ENCODE assay signal across 22 mouse cellular contexts in genomic region chr2:169272018-169272417, GRCm38 (mm10).
A peak's percentile ranks its signal among the peaks of the same experiment; 100 is the strongest.
DNase-seq lines count a peak whose midpoint lies in the region; ATAC-seq and TF ChIP-seq lines count a peak whose summit lies in the region.
"Had no signal": no experiment of that assay in that cellular context is flagged by ENCODE, and none has a peak within 500 bp of the region (broad histone marks: within the 10 kb centered on the region; RNA-seq: fewer than 3 reads in every experiment).

No protein-coding gene starts in this region.

- peak; percentile 41; the same call in 1 of the 2 replicates for TF ChIP-seq CTCF in lung, embryonic 14.5 days (IDR thresholded peaks at IDR 0.05; ENCODE audit: low read depth)
- peak; percentile 59 for TF ChIP-seq CTCF in hindbrain, postnatal 0 days (IDR thresholded peaks at IDR 0.05; ENCODE audit: low read depth)

- no peak overlapping the region for H3K4me3 ChIP-seq in hindbrain, embryonic 10.5 days
- H3K4me3 ChIP-seq in hindbrain, embryonic 14.5 days (replicated peaks; ENCODE audit: low read length), result no peak overlapping the region
- no peak overlapping the region for H3K4me3 ChIP-seq in lung, embryonic 14.5 days (ENCODE audit: low read depth, low read length)
- H3K4me3 ChIP-seq in hindbrain, postnatal 0 days (ENCODE audit: low read length), result no peak overlapping the region
- no peak overlapping the region for H3K4me3 ChIP-seq in midbrain, embryonic 16.5 days (ENCODE audit: low read depth, low read length)
- H3K4me3 ChIP-seq: heart, adult 2 months; heart, embryonic 15.5 days; left cerebral cortex, adult 2 months; liver, embryonic 12.5 days; lung, embryonic 15.5 days; myocyte had no signal

- H3K36me3 ChIP-seq in hindbrain, embryonic 10.5 days, result no peaks in the 10 kb centered on the region
- H3K36me3 ChIP-seq in hindbrain, embryonic 14.5 days (replicated peaks; ENCODE audit: control insufficient read depth, insufficient read depth), result no peaks in the 10 kb centered on the region
- H3K36me3 ChIP-seq in lung, embryonic 14.5 days (ENCODE audit: insufficient read depth), result no peaks in the 10 kb centered on the region
- H3K36me3 ChIP-seq in hindbrain, postnatal 0 days (ENCODE audit: insufficient read depth, low read length), result no peaks in the 10 kb centered on the region
- no peaks in the 10 kb centered on the region for H3K36me3 ChIP-seq in midbrain, embryonic 16.5 days (ENCODE audit: control insufficient read depth, insufficient read depth, low read length)
- H3K36me3 ChIP-seq: heart, embryonic 15.5 days; liver, embryonic 12.5 days; lung, embryonic 15.5 days had no signal

- 45% methylated on average over 4 of the region's 4 CpGs for WGBS in hindbrain, embryonic 10.5 days
- 31% methylated on average over 4 of the region's 4 CpGs for WGBS in hindbrain, embryonic 14.5 days
- WGBS in lung, embryonic 14.5 days, result 21% methylated on average over 4 of the region's 4 CpGs
- WGBS in hindbrain, postnatal 0 days, result 35% methylated on average over 4 of the region's 4 CpGs
- 18% methylated on average over 4 of the region's 4 CpGs for WGBS in midbrain, embryonic 16.5 days

- H3K9ac ChIP-seq in hindbrain, embryonic 14.5 days, result no peak overlapping the region
- H3K9ac ChIP-seq in lung, embryonic 14.5 days, result no peak overlapping the region
- H3K9ac ChIP-seq in hindbrain, postnatal 0 days (replicated peaks; ENCODE audit: low read length), result no peak overlapping the region
- no peak overlapping the region for H3K9ac ChIP-seq in midbrain, embryonic 16.5 days (ENCODE audit: low read depth, low read length)
- H3K9ac ChIP-seq: heart, embryonic 15.5 days; liver, embryonic 12.5 days; lung, embryonic 15.5 days had no signal

- no peak for ATAC-seq in hindbrain, embryonic 14.5 days (ENCODE audit: low FRiP score)
- ATAC-seq in lung, embryonic 14.5 days (ENCODE audit: insufficient read depth), result no peak
- no peak for ATAC-seq in hindbrain, postnatal 0 days
- peak; percentile 51; the same call in 1 of the 2 replicates for ATAC-seq in midbrain, embryonic 16.5 days
- ATAC-seq: liver, embryonic 12.5 days; Patski had no signal

- no peaks in the 10 kb centered on the region for H3K27me3 ChIP-seq in hindbrain, embryonic 10.5 days (ENCODE audit: insufficient read depth, poor library complexity, severe bottlenecking)
- no peaks in the 10 kb centered on the region for H3K27me3 ChIP-seq in hindbrain, embryonic 14.5 days (ENCODE audit: control insufficient read depth, insufficient read depth, low read length)
- no peaks in the 10 kb centered on the region for H3K27me3 ChIP-seq in lung, embryonic 14.5 days (ENCODE audit: insufficient read depth, low read length)
- no peaks in the 10 kb centered on the region for H3K27me3 ChIP-seq in hindbrain, postnatal 0 days (ENCODE audit: insufficient read depth, low read length)
- no peaks in the 10 kb centered on the region for H3K27me3 ChIP-seq in midbrain, embryonic 16.5 days (ENCODE audit: control insufficient read depth, insufficient read depth, low read depth, low read length)
- H3K27me3 ChIP-seq: heart, embryonic 15.5 days; liver, embryonic 12.5 days; lung, embryonic 15.5 days had no signal

- peaks cover 24% of the 10 kb centered on the region for H3K4me1 ChIP-seq in hindbrain, embryonic 10.5 days (replicated peaks)
- H3K4me1 ChIP-seq in hindbrain, embryonic 14.5 days (replicated peaks; ENCODE audit: control insufficient read depth, insufficient read depth, low read length), result 0 out of 2 replicates have a peak, but pooled peaks cover 8% of the 10 kb centered on the region
- H3K4me1 ChIP-seq in lung, embryonic 14.5 days (ENCODE audit: insufficient read depth), result no peaks in the 10 kb centered on the region
- H3K4me1 ChIP-seq in hindbrain, postnatal 0 days (ENCODE audit: insufficient read depth, low read length), result no peaks in the 10 kb centered on the region; the same call in 1 of the 2 replicates
- H3K4me1 ChIP-seq in midbrain, embryonic 16.5 days (ENCODE audit: control insufficient read depth, insufficient read depth, low read length), result peaks cover 10% of the 10 kb centered on the region
- H3K4me1 ChIP-seq: heart, embryonic 15.5 days; liver, embryonic 12.5 days; lung, embryonic 15.5 days had no signal

- no peak overlapping the region for H3K4me2 ChIP-seq in hindbrain, embryonic 14.5 days (replicated peaks)
- no peak overlapping the region for H3K4me2 ChIP-seq in lung, embryonic 14.5 days
- no peak overlapping the region for H3K4me2 ChIP-seq in hindbrain, postnatal 0 days (ENCODE audit: low read depth, low read length)
- no peak overlapping the region for H3K4me2 ChIP-seq in midbrain, embryonic 16.5 days (ENCODE audit: low read length)
- H3K4me2 ChIP-seq: heart, embryonic 15.5 days; liver, embryonic 12.5 days; lung, embryonic 15.5 days had no signal

- no peaks in the 10 kb centered on the region for H3K9me3 ChIP-seq in hindbrain, embryonic 10.5 days
- no peaks in the 10 kb centered on the region for H3K9me3 ChIP-seq in hindbrain, embryonic 14.5 days (ENCODE audit: control insufficient read depth, low read length)
- no peaks in the 10 kb centered on the region for H3K9me3 ChIP-seq in lung, embryonic 14.5 days (ENCODE audit: low read depth, low read length)
- no peaks in the 10 kb centered on the region for H3K9me3 ChIP-seq in hindbrain, postnatal 0 days (ENCODE audit: low read length)
- no peaks in the 10 kb centered on the region for H3K9me3 ChIP-seq in midbrain, embryonic 16.5 days (replicated peaks; ENCODE audit: control insufficient read depth, low read length, poor library complexity, severe bottlenecking)
- H3K9me3 ChIP-seq: heart, embryonic 15.5 days; liver, embryonic 12.5 days; lung, embryonic 15.5 days had no signal

- no peak for DNase-seq in hindbrain, embryonic 10.5 days (ENCODE audit: low spot score)
- no peak for DNase-seq in hindbrain, embryonic 14.5 days (ENCODE audit: low spot score)
- no peak for DNase-seq in lung, embryonic 14.5 days
- no peak for DNase-seq in lung, postnatal 4 days
- peak; percentile 23 for DNase-seq in hindbrain, postnatal 0 days (ENCODE audit: low spot score)
- no peak for DNase-seq in frontal cortex, postnatal 36 days (ENCODE audit: low spot score in 2 of 2)
- DNase-seq in natural killer cell, adult 2 months (ENCODE audit: low spot score in 2 of 2), result no peak
- DNase-seq: adrenal gland, postnatal 36 days; B cell, adult 2 months; cerebellum, adult 9-11 months; gastrocnemius, postnatal 10 days; heart, adult 2 months; kidney, adult 8-10 months; right cerebral cortex, postnatal 14 days; thymus, postnatal 36 days had no signal

- peak overlapping the region; percentile 77 for H3K27ac ChIP-seq in hindbrain, embryonic 10.5 days
- no peak overlapping the region for H3K27ac ChIP-seq in hindbrain, embryonic 14.5 days
- H3K27ac ChIP-seq in lung, embryonic 14.5 days (ENCODE audit: low read depth), result no peak overlapping the region
- no peak overlapping the region for H3K27ac ChIP-seq in hindbrain, postnatal 0 days
- no peak overlapping the region for H3K27ac ChIP-seq in midbrain, embryonic 16.5 days (ENCODE audit: low read length)
- H3K27ac ChIP-seq: heart, adult 2 months; heart, embryonic 15.5 days; left cerebral cortex, adult 2 months; liver, embryonic 12.5 days; lung, embryonic 15.5 days had no signal
